ENCODE assay signal across 9 mouse cellular contexts in the genomic region with DNA sequence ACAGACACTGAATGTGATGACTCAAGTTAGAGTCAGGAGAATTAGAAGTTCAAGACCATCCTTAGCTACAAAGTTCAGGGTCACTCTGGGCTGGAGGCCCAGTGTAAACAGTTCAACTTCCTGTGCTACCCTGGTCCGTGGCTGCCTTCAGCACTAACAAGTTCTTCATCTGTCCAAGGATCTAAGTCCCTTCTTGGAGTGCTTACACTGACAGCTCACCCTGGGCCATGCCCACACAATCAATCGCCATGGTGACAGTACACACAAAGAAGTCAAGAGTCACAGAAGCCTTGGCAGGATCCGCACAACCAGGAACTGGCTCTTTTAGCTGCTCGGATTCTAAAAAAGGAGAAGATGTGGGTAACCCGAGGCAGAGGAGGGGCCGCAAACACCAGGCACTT. TPM values are rescaled to one million over a fixed set of nuclear protein-coding genes. Genes with fewer than 3 reads are reported as not detected.
A peak's percentile ranks its signal among the peaks of the same experiment; 100 is the strongest.
DNase-seq lines count a peak whose midpoint lies in the region; ATAC-seq lines count a peak whose summit lies in the region.
"Had no signal": no experiment of that assay in that cellular context is flagged by ENCODE, and none has a peak within 500 bp of the region (broad histone marks: within the 10 kb centered on the region; RNA-seq: fewer than 3 reads in every experiment).

No protein-coding gene starts in this region.

- H3K4me1 ChIP-seq in embryonic facial prominence, embryonic 10.5 days: peaks cover 92% of the 10 kb centered on the region
- H3K4me1 ChIP-seq in liver, embryonic 13.5 days (replicated peaks): peaks cover 100% of the 10 kb centered on the region

- DNase-seq in layer of hippocampus, adult 9-11 months: peak; percentile 48
- DNase-seq in layer of hippocampus, adult 9-10 months (ENCODE audit: low spot score): no peak
- peak; percentile 56 for DNase-seq in embryonic facial prominence, embryonic 10.5 days (ENCODE audit: low spot score)
- DNase-seq in liver, embryonic 13.5 days: no peak
- peak; percentile 16 for DNase-seq in splenic B cell, adult 2 months (ENCODE audit: low read depth, low spot score)
- no peak for DNase-seq in c-Kit-positive CD71-positive TER-119-positive erythroid progenitor cells, embryonic 14.5 days (ENCODE audit: low spot score)
- DNase-seq in cerebellum, adult 11 months: no peak
- no peak for DNase-seq in thymus, postnatal 0 days (ENCODE audit: low spot score)

- WGBS in embryonic facial prominence, embryonic 10.5 days: 46% methylated on average over 6 of the region's 6 CpGs
- WGBS in liver, embryonic 13.5 days (ENCODE audit: insufficient replicate concordance): 33% methylated on average over 6 of the region's 6 CpGs

- no peak overlapping the region for H3K9ac ChIP-seq in liver, embryonic 13.5 days
- H3K9ac ChIP-seq: hindbrain, embryonic 15.5 days had no signal

- peaks cover 29% of the 10 kb centered on the region for H3K36me3 ChIP-seq in embryonic facial prominence, embryonic 10.5 days (replicated peaks)
- peaks cover 38% of the 10 kb centered on the region for H3K36me3 ChIP-seq in liver, embryonic 13.5 days
- H3K36me3 ChIP-seq in splenic B cell, adult 2 months (ENCODE audit: control insufficient read depth, insufficient read depth, low read length, poor library complexity, severe bottlenecking): no peaks in the 10 kb centered on the region
- H3K36me3 ChIP-seq: hindbrain, embryonic 15.5 days had no signal

- ATAC-seq in liver, embryonic 13.5 days (ENCODE audit: low read depth): no peak

- no peak overlapping the region for H3K4me2 ChIP-seq in liver, embryonic 13.5 days
- H3K4me2 ChIP-seq: hindbrain, embryonic 15.5 days had no signal

- no peak overlapping the region; the same call in 1 of the 2 replicates for H3K27ac ChIP-seq in embryonic facial prominence, embryonic 10.5 days (replicated peaks)
- H3K27ac ChIP-seq in liver, embryonic 13.5 days: peak overlapping the region; percentile 81
- H3K27ac ChIP-seq: hindbrain, embryonic 15.5 days had no signal

- H3K4me3 ChIP-seq in embryonic facial prominence, embryonic 10.5 days: no peak overlapping the region
- H3K4me3 ChIP-seq in liver, embryonic 13.5 days (replicated peaks): no peak overlapping the region
- H3K4me3 ChIP-seq: hindbrain, embryonic 15.5 days had no signal

- H3K9me3 ChIP-seq in embryonic facial prominence, embryonic 10.5 days: no peaks in the 10 kb centered on the region
- no peaks in the 10 kb centered on the region for H3K9me3 ChIP-seq in liver, embryonic 13.5 days (replicated peaks)
- H3K9me3 ChIP-seq: hindbrain, embryonic 15.5 days had no signal

- 0 out of 2 replicates have a peak, but pooled peaks cover 3% of the 10 kb centered on the region for H3K27me3 ChIP-seq in embryonic facial prominence, embryonic 10.5 days (replicated peaks; ENCODE audit: low read depth, poor library complexity, severe bottlenecking)
- H3K27me3 ChIP-seq in liver, embryonic 13.5 days: no peaks in the 10 kb centered on the region
- no peaks in the 10 kb centered on the region for H3K27me3 ChIP-seq in splenic B cell, adult 2 months (ENCODE audit: control insufficient read depth, insufficient read depth, low read length, poor library complexity, severe bottlenecking)
- H3K27me3 ChIP-seq: hindbrain, embryonic 15.5 days had no signal

RNA-seq across cellular contexts. Expression of gene Shb, which starts 44.6 kb away (rescaled TPM):
- 3.9 and 4.9 TPM in 2 replicates for polyA plus RNA-seq in embryonic facial prominence, embryonic 10.5 days (2016; fragmentation: Nextera tagmentation; extraction: Ambion mirVana)
- 2.3 and 3.0 TPM in 2 replicates for polyA plus RNA-seq in liver, embryonic 13.5 days (2015; fragmentation: Nextera tagmentation; extraction: Ambion mirVana)
- polyA plus RNA-seq in thymus, postnatal 0 days (2015; fragmentation: Nextera tagmentation; extraction: Ambion mirVana): 3.9 and 4.7 TPM in 2 replicates

Comparison
In these comparisons a context has a peak if more than half of its experiments do, and no peak if none do; other contexts are left out.
1. DNase-seq: peak in layer of hippocampus, adult 9-11 months (single experiment), embryonic facial prominence, embryonic 10.5 days (single experiment) and splenic B cell, adult 2 months (single experiment); none in layer of hippocampus, adult 9-10 months (single experiment), liver, embryonic 13.5 days (single experiment), c-Kit-positive CD71-positive TER-119-positive erythroid progenitor cells, embryonic 14.5 days (single experiment), cerebellum, adult 11 months (single experiment) and thymus, postnatal 0 days (single experiment).